Mouse (Mus musculus): ENCODE data around the gene Ankrd6.

DNA sequence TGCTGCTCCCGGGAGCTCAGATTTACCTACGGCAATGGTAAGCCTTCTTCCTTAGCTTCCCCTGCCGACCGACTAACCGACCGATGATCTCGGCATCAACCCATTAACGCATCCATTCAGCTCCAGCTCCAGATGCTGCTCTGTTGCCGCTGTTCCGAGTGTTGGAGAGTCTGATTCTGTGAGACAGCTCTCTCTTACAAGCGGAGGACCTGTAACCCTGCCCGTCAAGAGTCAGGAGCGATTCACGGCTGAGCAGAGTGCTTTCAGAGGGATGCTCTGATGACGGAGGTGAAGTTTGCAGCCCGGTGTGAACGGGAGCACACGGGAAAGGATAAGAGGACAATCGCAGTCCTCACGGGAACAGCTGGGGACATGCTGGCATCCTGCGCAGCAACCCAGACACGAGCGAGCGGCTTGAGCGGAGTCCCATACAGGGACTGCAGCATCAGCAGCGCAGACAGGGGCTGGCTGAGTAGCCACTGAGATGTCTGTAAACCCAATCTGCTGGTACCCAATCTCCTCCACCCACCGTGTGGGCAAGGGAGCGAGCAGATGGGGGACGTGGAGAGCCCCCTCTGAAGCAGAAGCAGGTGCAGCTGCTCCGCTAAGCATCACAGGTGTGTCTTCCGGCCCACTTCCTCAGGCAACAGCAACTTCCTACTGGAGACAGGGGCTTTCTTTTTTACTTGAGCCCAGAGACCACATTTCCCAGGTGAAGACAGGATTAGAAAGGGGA, 86.3 kb downstream of the Ankrd6 start:
- TF ChIP-seq CTCF (IDR thresholded peaks at IDR 0.05; ENCODE audit: low read depth, low read length) (no peak), GATA1 (IDR thresholded peaks at IDR 0.05; ENCODE audit: borderline replicate concordance, low read length) (no peak), TAL1 (conservative IDR thresholded peaks at IDR 0.05; ENCODE audit: low read depth, low read length) (no peak), GATA2 (IDR thresholded peaks at IDR 0.05; ENCODE audit: borderline replicate concordance, low read depth, low read length) (no peak)

Data from G1E (cell line).